Mouse (Mus musculus) lung, adult 18-20 months (tissue): ENCODE results near the gene Atp8a2.
A peak's percentile ranks its signal among the peaks of the same experiment; 100 is the strongest.

ENCODE experiments used
- DNase-seq, 2 experiments: peaks; one replicate each; pipeline ENCODE4 v3.0.0; 2022; ENCODE audit warnings: mixed read lengths in 2 of 2

Gene Atp8a2

DNA sequence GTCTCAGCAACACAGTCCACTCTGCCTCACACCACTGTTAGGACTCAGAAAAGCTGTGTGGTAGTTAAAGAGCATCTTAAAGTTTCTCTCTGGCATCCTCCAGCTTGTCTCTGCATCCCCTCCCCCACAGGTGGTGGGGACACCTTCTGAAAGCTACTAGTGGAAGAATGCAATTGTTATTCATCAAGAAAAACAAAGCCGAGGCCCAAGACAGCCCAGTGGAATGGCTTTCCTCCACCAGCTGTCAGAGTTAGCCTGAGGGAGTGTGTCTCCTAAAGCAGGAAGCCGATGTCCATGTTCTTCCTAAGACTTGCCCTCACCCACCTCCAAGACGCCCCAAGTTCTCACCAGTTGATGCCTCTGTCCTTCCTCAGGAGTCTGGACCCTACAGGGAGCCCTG, 48.1 kb downstream of the Atp8a2 start:
- no peak for DNase-seq

DNA sequence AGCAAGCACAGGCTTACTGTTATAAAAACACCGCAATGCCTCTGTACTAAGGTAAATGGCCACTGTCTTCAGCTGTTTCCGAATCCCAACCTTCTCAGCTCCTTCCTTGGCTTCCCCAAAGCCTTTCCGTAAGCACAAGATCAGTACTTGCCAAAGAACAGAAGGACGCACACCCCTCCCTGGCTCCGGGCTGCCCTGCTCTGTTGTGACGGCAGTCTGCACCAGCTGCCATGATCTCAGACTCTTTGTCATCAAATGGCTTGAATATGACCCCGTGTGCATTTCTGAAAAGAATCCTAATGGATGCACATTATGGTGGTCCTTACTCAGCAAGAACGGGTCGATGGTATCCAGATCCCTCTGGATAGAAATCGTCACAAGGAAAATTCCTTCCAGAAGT, 53.7 kb downstream of the Atp8a2 start:
- no peak for DNase-seq

DNA sequence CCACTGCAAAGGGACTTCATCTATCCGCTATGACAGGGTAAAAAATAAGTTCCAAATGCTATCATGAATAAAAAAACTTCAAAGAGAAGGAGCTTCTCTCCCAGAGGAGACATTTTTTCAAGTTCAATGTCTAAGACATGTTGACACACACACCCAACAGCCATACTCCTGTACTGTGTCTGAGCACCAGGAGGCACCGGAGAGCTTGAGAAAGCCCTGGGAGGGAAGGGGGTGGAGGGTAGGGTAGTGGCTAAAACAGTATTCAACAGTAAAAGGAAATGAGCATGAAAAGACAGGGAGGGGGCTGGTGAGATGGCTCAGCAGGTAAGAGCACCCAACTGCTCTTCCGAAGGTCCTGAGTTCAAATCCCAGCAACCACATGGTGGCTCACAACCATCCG, 58.6 kb downstream of the Atp8a2 start:
- no peak for DNase-seq

DNA sequence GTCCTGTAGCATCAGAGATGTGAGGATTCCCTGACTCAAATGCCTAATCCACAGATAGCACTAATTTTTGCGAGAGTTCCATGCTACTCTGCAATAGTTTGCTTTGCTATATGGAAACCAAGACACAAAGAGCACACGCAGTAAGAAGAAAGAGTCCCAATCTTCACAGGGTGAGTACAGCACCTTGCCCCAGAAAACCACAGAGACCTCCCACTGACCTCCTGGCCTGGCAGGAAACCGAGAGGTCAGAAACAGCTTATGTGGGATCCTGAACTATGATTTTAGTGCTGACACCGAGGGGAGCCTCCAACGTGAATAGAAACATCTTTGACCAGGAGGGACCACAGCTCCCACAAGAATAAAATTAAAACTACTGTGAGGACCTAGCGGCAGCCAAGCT, 59.2 kb downstream of the Atp8a2 start:
- no peak for DNase-seq

DNA sequence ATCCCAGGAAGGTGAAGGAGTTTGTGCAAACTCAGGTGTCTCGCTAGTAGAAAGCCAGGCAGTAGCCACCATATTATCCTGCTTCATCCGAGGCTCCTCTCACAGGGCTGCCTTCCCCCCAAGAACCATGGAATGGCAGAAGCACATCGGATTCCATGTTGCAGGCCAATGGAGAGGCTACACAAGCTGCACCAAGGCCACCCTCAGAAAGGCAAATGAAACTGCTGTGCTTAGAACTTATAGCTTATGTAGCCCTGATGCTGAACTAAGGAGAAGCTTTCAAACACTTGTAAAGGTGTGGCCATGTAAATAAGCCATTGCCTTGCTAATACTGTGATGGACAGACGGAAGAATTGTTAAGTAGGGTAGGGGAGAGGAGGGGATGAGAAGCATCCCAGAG, 61.2 kb downstream of the Atp8a2 start:
- DNase-seq: no peak

DNA sequence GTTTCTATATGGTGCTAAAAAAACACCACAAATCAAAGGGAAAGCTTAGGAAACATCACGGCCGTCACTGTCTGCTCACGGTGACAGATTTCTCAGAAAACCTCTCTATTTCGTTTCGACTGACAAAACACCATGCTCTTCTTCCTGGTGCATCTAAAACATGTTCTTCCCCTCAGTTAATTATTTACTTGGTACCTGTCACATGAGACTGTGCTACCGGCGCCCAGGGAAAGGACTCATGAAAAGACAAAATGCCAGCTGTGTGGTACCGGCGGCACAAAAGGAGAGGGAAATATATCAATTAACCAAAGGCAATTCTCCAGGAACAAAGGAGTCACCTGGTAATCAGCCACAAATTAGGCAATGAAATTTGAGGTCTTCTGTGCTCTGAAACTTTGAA, 62.3 kb downstream of the Atp8a2 start:
- DNase-seq: no peak

DNA sequence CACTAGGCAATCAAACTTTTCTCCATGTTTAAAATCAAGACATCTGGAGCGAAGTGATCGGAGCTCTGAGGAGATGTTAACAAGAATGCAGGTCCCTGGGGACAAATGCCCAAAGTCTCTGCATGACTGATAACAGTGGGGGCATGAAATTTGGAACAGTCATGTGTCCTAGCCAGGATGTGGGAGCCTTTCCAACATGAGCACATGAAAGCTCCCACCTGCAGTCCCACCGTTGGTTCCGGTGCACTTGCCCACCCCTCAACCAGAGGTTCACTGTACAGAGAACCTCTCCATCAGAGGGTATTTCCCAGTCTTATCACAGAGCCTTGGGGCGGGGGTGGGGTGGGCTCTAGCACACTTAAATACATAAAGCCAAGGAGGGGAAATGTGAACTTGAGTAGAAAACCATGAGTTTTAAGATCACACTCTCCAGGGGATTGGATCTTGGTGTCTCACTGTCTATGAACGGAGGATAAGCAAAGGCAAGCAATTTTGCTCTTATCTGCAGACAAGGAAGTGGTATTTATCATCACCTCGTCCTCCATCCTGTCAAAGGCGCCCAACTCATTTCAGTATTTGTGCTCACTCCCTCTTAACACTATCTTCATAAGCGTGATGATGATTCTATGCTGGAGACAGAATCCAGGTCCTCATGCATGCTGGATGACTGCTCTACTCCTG, 65.6 kb downstream of the Atp8a2 start:
- no peak for DNase-seq

DNA sequence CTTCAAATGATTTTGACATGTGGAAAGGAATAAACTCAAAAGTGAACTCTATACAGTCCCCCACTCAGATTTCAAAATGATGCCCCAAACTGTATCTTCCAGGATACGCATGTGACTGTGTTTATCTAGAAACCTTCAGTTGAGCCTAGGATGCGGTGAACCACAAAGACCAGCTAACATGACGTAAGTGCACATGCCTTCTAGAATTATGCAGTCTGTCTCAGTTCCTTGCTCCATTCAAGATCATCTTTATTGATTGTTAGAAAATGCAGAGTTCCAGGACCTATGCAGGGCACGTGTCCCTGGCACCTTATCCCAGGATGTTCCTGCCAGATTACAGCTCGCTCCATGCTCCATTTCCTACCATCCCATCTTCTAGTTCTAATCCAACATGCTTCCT, 67.4 kb downstream of the Atp8a2 start:
- DNase-seq: no peak

DNA sequence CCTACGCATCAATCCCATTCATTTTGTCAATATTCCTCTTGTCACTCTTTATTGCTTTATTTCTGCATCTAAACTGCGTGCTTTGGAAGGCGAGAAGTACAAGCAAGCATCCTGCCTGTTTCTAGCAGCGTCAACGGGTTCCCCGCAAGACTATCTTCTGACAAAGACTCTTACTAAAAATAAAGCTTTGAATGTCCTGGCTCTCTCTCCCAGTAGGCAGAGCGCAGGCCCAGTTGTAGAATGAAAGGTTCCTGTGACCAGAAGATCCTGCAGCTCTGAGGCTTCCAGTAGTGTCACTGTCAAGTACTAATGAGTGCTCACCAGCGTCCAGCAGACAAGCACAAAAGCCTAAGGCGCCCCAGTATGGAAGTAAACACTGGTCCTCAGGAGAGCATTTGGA, 71.8 kb downstream of the Atp8a2 start:
- DNase-seq: no peak

DNA sequence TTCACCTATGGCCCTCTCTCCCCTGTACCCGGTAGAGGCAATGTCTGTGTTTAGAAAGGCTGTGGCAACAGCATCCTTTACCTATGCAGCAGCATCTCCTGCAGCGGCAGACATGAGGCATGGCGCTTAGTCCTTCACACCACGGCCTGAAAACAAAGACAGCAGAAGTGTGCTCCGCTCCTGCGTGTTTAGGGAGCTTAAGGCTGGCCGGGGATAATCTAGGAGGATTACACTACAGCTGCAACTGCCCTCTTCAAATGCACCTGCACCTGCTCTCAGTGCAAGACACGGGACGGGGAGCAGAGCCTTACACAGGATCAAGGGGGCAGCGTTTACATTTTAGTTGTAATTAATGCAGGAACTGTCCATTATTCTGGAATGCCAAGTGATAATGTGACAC, 75.4 kb downstream of the Atp8a2 start:
- no peak for DNase-seq

DNA sequence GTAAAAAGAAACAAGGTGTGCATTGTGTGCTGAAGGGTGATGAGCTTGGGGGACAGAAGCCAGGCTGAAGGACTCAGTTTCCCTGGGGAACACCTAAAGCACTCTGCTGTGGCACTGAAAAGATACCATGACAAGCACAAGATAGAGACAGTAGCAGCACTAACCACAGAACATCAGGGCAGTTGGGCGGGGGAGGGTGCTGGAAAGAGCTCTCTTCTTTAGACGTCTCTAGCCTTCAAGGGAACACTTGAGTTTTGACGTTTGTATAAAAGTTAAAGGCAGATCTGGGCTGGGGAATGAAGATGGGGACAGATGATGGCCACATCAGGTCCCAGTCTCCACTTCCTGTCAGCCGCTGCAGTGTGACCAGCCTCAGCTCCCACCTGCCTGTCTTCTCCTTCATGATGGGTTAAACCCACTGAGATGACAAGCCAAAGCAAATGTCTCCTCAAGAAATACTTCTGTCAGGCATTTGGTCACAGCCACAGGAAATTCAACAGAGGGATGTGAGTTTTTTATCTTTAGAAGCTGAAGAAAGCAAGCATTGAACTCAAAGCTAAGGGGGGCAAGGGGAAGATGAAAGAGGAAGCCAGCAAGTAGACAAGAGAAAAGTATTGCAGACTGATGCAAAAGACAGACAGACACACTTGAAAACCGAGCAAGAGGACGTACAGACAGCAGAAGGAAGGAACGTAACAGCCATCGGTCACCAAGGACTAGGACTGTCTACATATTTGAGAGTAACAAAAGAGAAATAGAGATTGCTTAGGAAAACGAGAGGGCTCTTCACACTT, 79.0 kb downstream of the Atp8a2 start:
- DNase-seq: no peak

DNA sequence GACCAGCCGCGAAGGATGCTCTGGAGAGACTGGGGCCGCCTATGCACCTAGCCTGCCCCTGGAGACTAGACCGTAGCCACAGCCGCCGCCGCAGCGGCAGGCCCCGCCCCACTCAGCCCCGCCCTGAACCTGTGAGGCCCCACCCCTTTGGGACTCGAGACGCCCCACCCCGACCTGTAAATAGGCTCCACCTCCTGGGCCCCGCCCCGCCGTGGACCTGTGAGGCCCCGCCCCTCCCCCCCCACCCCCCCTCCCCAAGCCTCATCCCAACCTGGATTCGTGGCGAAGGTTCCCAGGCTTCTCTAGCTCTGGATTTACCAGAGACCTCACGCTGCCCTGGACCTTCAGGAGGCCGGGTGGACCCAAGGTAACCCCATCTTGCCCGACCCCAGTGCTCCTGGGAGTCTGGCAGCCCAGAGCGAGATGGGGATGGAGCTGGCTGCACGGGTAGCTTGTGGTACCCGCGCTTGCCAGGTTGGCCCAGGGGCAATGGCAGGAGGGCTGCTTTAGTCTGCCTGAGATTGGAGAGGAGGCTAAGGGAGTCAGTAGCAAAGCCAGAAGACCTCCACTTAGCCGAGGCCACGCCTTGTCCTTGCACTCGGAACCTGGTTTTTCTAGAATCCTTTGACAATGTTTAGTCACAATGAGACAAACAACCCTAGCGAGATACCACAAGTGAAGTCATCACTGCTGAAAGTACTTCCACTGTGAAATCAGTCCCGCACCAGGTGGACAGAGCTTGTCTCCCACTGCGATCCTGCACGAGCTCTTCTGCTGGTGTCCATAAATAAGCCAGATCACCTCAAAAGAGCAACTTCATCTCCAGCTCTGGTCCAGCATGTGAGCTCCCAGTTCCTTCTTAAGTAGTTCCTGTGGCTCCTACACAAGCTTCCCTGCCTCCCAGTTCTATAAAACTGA, 109.9 kb downstream of the Atp8a2 start:
- peak; percentile 4 to 31 for DNase-seq

DNA sequence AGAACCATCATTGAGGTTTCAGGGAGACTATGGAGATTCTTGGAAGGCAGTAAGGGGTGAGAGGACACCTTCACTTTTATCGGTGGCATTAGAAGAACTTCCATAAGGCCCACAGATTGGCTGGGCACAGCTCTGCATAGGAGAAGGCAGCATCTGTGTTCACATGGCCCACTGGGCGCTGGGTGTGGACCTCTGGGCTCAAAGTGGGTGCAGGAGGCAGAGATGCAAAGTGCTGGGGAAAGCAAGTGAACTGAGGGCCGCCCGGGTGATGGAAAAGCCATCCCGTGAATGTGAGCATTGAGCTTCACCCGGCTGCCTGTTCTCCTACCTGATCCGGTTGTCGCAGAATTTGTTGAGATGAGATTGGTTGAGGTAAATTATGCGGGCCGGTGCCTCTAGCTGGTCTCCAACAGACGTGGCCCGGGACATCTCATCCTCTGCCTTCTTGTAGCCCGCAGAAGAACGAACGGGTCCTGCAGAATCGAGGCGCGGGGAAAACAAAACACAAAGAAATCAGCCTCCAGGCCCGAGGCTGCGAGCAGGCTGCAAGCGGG, 110.6 kb downstream of the Atp8a2 start:
- DNase-seq: no peak

DNA sequence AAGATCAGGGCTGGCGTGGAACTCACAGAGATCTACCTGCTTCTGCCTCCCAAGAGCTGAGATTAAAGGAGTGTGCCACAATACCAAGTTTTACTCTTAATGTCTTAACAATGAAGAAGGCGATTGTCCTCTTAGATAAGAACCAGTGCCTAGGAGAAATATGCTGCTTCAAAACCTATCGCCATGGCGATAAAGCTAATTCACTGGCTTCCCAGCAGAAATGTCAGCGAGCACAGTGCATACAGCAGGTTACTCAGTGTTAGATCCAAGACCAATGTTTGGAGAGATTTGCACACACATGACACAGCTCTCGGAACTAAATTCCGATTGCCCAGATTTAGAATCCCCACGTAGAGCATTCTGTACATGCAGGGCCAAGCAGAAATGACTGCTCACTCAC, 114.2 kb downstream of the Atp8a2 start:
- DNase-seq: no peak

DNA sequence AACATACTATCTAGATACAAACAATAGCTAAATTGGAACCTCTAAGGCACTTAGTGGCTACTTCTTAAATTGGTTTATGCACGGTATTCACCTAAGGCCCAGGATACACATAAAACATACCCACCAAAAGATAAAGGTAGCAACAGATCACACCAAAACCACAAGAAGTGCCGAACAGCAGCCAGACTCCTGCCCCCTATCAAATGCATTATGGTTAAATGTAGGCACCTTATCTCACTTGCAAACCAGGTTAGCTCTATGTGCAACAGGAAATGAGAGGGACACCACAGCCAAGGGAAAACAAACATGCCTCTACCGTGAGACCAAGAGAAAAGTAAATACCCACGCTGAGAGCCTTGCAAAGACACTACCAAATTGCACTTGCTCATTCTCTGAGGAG, 124.5 kb downstream of the Atp8a2 start:
- DNase-seq: no peak

DNA sequence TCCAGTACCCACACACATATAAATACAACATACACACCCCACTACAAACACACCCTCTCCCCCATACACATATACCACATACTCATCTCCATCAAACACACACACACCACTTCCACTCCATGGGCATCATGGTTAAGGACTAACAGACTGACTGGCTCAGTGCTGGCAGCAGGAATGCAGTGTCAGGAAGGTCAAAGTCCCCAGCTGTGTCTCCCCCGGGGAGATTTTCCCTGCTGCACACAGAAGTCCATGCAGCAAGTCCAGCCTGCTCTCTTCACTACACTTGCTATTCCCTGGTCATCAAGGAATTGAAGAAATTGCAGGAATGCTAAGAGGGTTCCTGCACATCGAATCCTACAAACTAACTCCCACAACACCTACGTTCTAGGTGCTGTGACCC, 131.8 kb downstream of the Atp8a2 start:
- no peak for DNase-seq

DNA sequence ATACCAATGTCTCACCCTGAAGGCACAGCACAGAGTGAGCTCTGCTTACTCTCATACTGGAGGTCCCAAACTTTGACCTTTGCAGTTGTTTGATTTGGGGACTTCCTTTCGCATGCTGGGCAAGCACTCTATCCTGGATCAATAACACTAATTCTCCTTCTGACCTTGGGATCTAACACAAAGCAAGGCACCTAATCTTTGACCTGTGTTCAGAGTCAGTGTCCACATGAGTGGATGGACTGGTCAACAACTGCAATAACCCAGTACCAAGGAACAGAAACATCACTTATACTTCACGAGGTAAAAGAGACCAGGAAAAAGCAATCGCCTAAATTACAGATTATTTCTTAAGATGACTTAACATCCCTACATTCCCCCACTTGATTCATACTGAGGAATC, 136.0 kb downstream of the Atp8a2 start:
- DNase-seq: no peak

DNA sequence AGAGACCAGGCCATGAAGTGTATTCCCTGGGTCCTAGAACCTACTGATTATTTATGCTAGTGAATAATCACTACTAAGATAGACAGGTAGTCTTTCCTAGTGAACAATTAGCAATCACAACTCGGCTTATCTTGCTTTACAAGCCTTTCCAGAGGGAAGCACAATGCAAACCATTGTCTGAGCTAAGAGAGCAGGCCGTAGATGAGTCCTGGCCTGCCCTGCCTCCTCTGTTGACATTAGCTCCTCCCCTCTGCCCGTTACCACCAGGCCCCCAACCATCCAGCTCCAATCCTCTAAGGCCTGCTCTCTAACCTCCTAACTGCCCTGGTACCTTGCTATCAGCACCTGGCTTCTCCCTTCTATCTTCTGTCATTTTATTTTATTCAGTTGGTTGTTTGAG, 138.1 kb downstream of the Atp8a2 start:
- DNase-seq: no peak

DNA sequence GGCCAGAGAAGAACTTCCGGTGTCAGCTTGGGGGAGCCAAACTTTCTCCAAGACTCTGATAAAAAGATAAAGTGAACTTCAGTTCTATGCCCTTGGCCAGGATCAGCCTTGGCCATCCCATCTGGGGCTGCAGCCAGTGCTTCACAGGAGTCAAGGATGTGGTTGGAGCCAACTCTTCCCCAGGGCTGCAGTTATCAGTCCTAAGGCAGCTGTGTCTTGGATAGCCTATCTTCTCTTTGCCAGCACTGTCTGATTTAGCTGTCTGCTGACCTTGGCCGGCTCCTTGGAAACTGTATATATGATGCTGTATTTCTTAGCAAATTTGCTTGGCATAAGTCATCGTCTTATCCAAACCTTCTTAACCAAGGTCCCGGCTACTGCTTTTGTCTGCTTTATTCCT, 141.7 kb downstream of the Atp8a2 start:
- no peak for DNase-seq

DNA sequence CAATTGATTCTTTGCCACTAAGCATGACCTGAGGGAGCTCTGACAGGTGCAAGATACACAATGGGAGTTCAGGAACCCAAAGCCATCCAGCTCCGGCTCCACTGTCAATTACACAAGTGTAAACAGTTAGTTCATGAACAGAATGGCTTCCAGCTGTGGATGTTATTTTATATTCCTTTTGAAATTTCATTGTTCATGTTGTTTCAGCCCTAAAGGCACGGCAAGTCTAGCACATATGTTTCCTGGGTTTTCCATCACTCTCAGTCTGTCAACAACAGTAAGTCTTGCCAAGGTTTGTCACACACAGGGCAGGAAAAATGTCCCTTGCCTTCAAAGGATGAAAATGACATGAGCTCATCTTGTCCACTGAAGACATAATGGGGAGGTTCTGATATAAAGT, 166.3 kb downstream of the Atp8a2 start:
- no peak for DNase-seq

DNA sequence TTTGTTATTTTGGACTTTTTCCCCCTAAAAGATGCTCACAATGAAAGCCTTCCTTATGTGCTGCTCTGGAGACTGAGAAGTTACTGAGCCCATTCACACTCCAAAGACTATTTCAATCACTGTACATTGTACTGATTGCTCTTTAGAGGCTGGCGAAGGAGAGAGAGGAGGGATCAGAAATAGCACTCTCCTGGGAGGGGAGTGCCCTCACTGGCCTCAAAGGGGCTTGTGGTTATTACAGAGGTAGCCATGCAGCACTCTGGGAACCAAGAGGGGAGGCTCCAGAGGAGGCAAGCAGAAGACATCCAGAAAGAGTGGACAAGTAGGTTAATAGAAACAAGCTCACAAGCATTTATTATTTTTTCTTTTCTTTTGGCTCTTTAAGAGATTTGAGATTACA, 169.8 kb downstream of the Atp8a2 start:
- no peak for DNase-seq

DNA sequence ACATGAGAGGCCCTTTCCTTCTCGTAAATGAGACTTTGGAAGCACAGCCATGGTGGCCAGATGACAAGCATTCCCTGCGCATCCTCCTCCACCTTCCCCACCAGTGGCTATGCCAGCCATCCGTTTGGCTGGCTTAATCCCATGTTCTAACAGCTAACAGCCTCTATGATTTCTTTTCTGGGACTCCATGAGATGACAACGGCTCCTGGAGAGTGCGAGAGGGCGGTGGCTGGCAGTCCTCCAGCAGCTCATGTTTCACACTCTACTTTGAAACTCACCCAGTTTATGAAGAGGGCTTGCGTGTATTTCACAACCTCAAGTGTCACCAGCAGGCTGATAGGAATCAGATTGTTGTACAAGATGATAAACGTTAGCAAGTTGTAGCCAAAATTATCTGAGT, 170.3 kb downstream of the Atp8a2 start:
- peak; percentile 75 to 77 for DNase-seq

DNA sequence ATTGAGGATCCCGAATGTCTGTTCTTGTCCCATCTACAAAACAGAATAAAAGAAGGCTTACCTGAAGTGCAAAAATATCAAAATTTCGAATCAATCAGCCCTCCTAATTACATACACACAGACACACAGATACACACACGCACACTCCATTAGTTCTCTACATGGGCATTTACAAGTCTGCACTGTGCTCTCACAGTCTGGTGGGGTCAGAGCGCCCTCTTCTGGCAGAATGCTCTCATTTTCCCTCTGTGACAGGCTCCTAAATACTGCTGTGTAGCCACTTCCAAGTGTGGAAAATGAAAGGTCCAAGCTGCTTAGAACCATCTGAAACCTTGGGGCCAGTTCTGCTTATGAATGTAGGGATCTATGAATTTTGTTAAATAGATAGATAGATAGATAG, 181.1 kb downstream of the Atp8a2 start:
- peak; percentile 45 to 63 for DNase-seq
